Mouse (Mus musculus) stomach, postnatal 0 days (tissue): ENCODE results near the gene Myo3a.

Source experiments
- CTCF ChIP-seq: IDR thresholded peaks from 2 replicates; pipeline ENCODE4 v1.5.1; 2016; ENCODE audit warnings: antibody characterized with exemption, low read depth, mild to moderate bottlenecking, moderate library complexity
- EP300 ChIP-seq: optimal IDR thresholded peaks from 2 replicates; pipeline ENCODE3; 2016; ENCODE audit warnings: antibody characterized with exemption

- TF ChIP-seq EP300 (no peak), CTCF (no peak)
These were observed 418.8 kb downstream of the Myo3a start for GRCm38 (mm10) chr2:22646134-22646533.
